Comparison of ENCODE assay signal across 8 mouse cellular contexts in the genomic region with DNA sequence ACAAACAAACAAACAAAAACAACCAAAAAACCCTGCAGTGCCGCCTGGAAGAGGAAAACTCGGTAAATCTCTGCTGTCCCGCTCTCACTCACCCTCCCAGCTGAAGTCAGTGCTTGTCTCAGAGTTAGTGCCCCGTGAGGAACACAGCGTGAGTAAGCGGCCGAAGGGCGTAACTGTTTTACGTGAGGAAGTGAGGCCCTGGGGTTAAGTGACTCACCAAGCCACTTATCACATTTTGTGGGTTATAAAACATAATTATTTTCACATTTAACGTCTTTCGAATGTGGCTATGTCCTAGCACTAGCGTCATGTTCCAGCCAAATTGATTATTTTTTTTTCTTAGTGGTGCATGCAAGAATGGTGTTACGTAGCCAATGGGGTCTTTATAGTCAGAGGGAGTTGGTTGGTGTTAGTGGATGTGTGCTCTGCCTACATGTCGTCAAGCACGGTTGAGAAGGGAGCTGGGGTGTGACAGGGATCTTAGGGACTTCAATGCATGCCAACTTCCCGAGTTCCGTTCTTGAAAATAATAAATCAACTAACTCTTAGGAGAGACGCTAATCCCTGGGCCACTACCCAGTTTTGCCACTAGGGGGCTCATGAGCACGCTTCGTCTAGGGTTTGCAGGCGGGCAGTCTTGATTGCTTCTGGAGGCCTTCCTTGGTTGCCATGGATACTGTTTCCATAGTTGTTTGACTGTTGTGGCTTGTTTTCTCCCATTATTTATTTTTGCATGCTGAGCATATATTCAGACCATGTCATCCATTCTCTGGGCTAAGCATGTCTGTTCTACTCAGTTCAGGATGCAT. TPM values are rescaled to one million over a fixed set of nuclear protein-coding genes. Genes with fewer than 3 reads are reported as not detected.
A peak's percentile ranks its signal among the peaks of the same experiment; 100 is the strongest.
DNase-seq lines count a peak whose midpoint lies in the region; ATAC-seq and TF ChIP-seq lines count a peak whose summit lies in the region.

No protein-coding gene starts in this region.

- WGBS in heart, embryonic 11.5 days (ENCODE audit: insufficient replicate concordance), result 49% methylated on average over 21 of the region's 21 CpGs
- WGBS in intestine, embryonic 16.5 days, result 37% methylated on average over 21 of the region's 21 CpGs
- 53% methylated on average over 21 of the region's 21 CpGs for WGBS in midbrain, embryonic 14.5 days
- 11% methylated on average over 21 of the region's 21 CpGs for WGBS in small intestine, adult 2 months

- H3K9me3 ChIP-seq in heart, embryonic 11.5 days (replicated peaks; ENCODE audit: control insufficient read depth, low read length), result 0 out of 2 replicates have a peak, but pooled peaks cover 3% of the 10 kb centered on the region
- H3K9me3 ChIP-seq in intestine, embryonic 16.5 days (ENCODE audit: control insufficient read depth, low read length), result 0 out of 2 replicates have a peak, but pooled peaks cover 3% of the 10 kb centered on the region
- no peaks in the 10 kb centered on the region for H3K9me3 ChIP-seq in midbrain, embryonic 14.5 days (ENCODE audit: control insufficient read depth, low read length)

- no peak overlapping the region for H3K9ac ChIP-seq in heart, embryonic 11.5 days (ENCODE audit: low read depth, low read length)
- no peak overlapping the region for H3K9ac ChIP-seq in intestine, embryonic 16.5 days (ENCODE audit: low read depth, low read length)
- no peak overlapping the region for H3K9ac ChIP-seq in midbrain, embryonic 14.5 days (replicated peaks; ENCODE audit: low read length)

- H3K4me3 ChIP-seq in heart, embryonic 11.5 days (ENCODE audit: low read depth, low read length), result no peak overlapping the region
- peak overlapping the region; percentile 52 for H3K4me3 ChIP-seq in gastrocnemius, adult 2 months
- no peak overlapping the region; the same call in 1 of the 2 replicates for H3K4me3 ChIP-seq in intestine, embryonic 16.5 days (ENCODE audit: low read length)
- H3K4me3 ChIP-seq in midbrain, embryonic 14.5 days (replicated peaks; ENCODE audit: low read depth, low read length), result no peak overlapping the region
- H3K4me3 ChIP-seq in small intestine, adult 2 months (ENCODE audit: low read depth, low read length), result no peak overlapping the region; the same call in 1 of the 2 replicates

- intact Hi-C loops in gastrocnemius, adult 2 months (cut with DNase I), result loop anchor here (5.0 kb wide), 1 partner anchor 147 kb away; no protein-coding TSS in a partner anchor
- intact Hi-C loops in left cerebral cortex, postnatal 25 days (cut with DNase I), result loop anchor here (1.0 to 2.0 kb wide), 2 partner anchors 45 to 76 kb away; a partner anchor contains a TSS

- no peak overlapping the region for H3K27ac ChIP-seq in heart, embryonic 11.5 days (ENCODE audit: low read depth, low read length)
- H3K27ac ChIP-seq in gastrocnemius, adult 2 months, result peak overlapping the region; percentile 61
- H3K27ac ChIP-seq in intestine, embryonic 16.5 days (ENCODE audit: low read length), result peak overlapping the region; percentile 75
- H3K27ac ChIP-seq in midbrain, embryonic 14.5 days (replicated peaks; ENCODE audit: low read depth, low read length), result 0 out of 2 replicates have a peak overlapping the region, but pooled peaks have one; percentile 52
- no peak overlapping the region for H3K27ac ChIP-seq in small intestine, adult 2 months (ENCODE audit: insufficient read depth, low read depth, low read length)

- no peaks in the 10 kb centered on the region for H3K36me3 ChIP-seq in heart, embryonic 11.5 days (ENCODE audit: control insufficient read depth, insufficient read depth, low read length)
- no peaks in the 10 kb centered on the region for H3K36me3 ChIP-seq in intestine, embryonic 16.5 days (ENCODE audit: control insufficient read depth, insufficient read depth, low read length)
- H3K36me3 ChIP-seq in midbrain, embryonic 14.5 days (ENCODE audit: control insufficient read depth, insufficient read depth, low read length), result no peaks in the 10 kb centered on the region
- no peaks in the 10 kb centered on the region for H3K36me3 ChIP-seq in small intestine, adult 2 months (ENCODE audit: control insufficient read depth, insufficient read depth, low read length)

- no peaks in the 10 kb centered on the region for H3K27me3 ChIP-seq in heart, embryonic 11.5 days (ENCODE audit: control insufficient read depth, insufficient read depth, low read length)
- H3K27me3 ChIP-seq in intestine, embryonic 16.5 days (replicated peaks; ENCODE audit: control insufficient read depth, insufficient read depth, low read length), result no peaks in the 10 kb centered on the region
- H3K27me3 ChIP-seq in midbrain, embryonic 14.5 days (ENCODE audit: control insufficient read depth, insufficient read depth, low read length), result no peaks in the 10 kb centered on the region
- peaks cover 2% of the 10 kb centered on the region; the same call in 1 of the 2 replicates for H3K27me3 ChIP-seq in small intestine, adult 2 months (ENCODE audit: control insufficient read depth, insufficient read depth, low read length)

- H3K4me1 ChIP-seq in heart, embryonic 11.5 days (ENCODE audit: control insufficient read depth, insufficient read depth, low read length), result no peaks in the 10 kb centered on the region
- H3K4me1 ChIP-seq in intestine, embryonic 16.5 days (ENCODE audit: control insufficient read depth, insufficient read depth, low read length), result no peaks in the 10 kb centered on the region
- H3K4me1 ChIP-seq in midbrain, embryonic 14.5 days (ENCODE audit: control insufficient read depth, insufficient read depth, low read length), result no peaks in the 10 kb centered on the region
- 0 out of 2 replicates have a peak, but pooled peaks cover 4% of the 10 kb centered on the region for H3K4me1 ChIP-seq in small intestine, adult 2 months (ENCODE audit: control insufficient read depth, insufficient read depth, insufficient read length, low read length)

- peak; percentile 93 for DNase-seq in heart, adult 11 months
- DNase-seq in gastrocnemius, adult 2 months, result peak; percentile 77
- peak; percentile 80 to 83 for DNase-seq in left cerebral cortex, postnatal 25 days (ENCODE audit: low spot score in 2 of 2)
- DNase-seq in midbrain, embryonic 14.5 days, result peak; percentile 93

- no peak for ATAC-seq in heart, embryonic 11.5 days (replicated peaks; ENCODE audit: insufficient number of reproducible peaks, low FRiP score, low TSS enrichment)
- peak; percentile 84 for ATAC-seq in common myeloid progenitor, adult 5-6 weeks (replicated peaks; ENCODE audit: low read depth, poor library complexity, severe bottlenecking)
- ATAC-seq in intestine, embryonic 16.5 days, result peak; percentile 93
- ATAC-seq in midbrain, embryonic 14.5 days (ENCODE audit: low FRiP score, low TSS enrichment), result peak; percentile 60

- TF ChIP-seq CTCF in gastrocnemius, adult 2 months (IDR thresholded peaks at IDR 0.05), result peak; percentile 92
- peak; percentile 93 for TF ChIP-seq CTCF in small intestine, adult 2 months (IDR thresholded peaks at IDR 0.05; ENCODE audit: extremely low read depth, insufficient read length, insufficient replicate concordance, low read depth, low read length)

- no peak overlapping the region for H3K4me2 ChIP-seq in heart, embryonic 11.5 days
- peak overlapping the region; percentile 45 for H3K4me2 ChIP-seq in intestine, embryonic 16.5 days (ENCODE audit: low read depth, low read length)
- no peak overlapping the region for H3K4me2 ChIP-seq in midbrain, embryonic 14.5 days (ENCODE audit: low read length)

- TF ChIP-seq POLR2A in small intestine, adult 2 months (IDR thresholded peaks at IDR 0.05; ENCODE audit: low read depth, low read length), result no peak

RNA-seq across cellular contexts. Expression of a gene that starts 10.7 kb away (rescaled TPM):
- not detected in 2 replicates for polyA plus RNA-seq in heart, embryonic 11.5 days (2014; fragmentation: Nextera tagmentation; extraction: Ambion mirVana)
- total RNA-seq in common myeloid progenitor, adult 5-6 weeks (2017), result not detected in 2 replicates
- total RNA-seq in gastrocnemius, adult 2 months (2021), result not detected
- polyA plus RNA-seq in intestine, embryonic 16.5 days (2015; fragmentation: Nextera tagmentation; extraction: Ambion mirVana), result 1.2 and 3.3 TPM in 2 replicates
- not detected for total RNA-seq in left cerebral cortex, postnatal 25 days (2021)
- polyA plus RNA-seq in midbrain, embryonic 14.5 days (2014; fragmentation: Nextera tagmentation; extraction: Ambion mirVana), result not detected in 2 replicates
- polyA plus RNA-seq in small intestine, adult 2 months (2012; rRNA removed), result not detected in 2 replicates

RNA-seq across cellular contexts. Expression of a gene that starts 23.4 kb away (rescaled TPM):
- polyA plus RNA-seq in heart, embryonic 11.5 days (2014; fragmentation: Nextera tagmentation; extraction: Ambion mirVana), result not detected in 2 replicates
- not detected in 2 replicates for total RNA-seq in common myeloid progenitor, adult 5-6 weeks (2017)
- not detected for total RNA-seq in gastrocnemius, adult 2 months (2021)
- not detected in 2 replicates for polyA plus RNA-seq in intestine, embryonic 16.5 days (2015; fragmentation: Nextera tagmentation; extraction: Ambion mirVana)
- total RNA-seq in left cerebral cortex, postnatal 25 days (2021), result not detected
- polyA plus RNA-seq in midbrain, embryonic 14.5 days (2014; fragmentation: Nextera tagmentation; extraction: Ambion mirVana), result not detected in 2 replicates
- not detected in 2 replicates for polyA plus RNA-seq in small intestine, adult 2 months (2012; rRNA removed)

RNA-seq across cellular contexts. Expression of a gene that starts 35.8 kb away (rescaled TPM):
- polyA plus RNA-seq in heart, embryonic 11.5 days (2014; fragmentation: Nextera tagmentation; extraction: Ambion mirVana), result not detected in 2 replicates
- not detected in 2 replicates for total RNA-seq in common myeloid progenitor, adult 5-6 weeks (2017)
- total RNA-seq in gastrocnemius, adult 2 months (2021), result not detected
- not detected in 2 replicates for polyA plus RNA-seq in intestine, embryonic 16.5 days (2015; fragmentation: Nextera tagmentation; extraction: Ambion mirVana)
- not detected for total RNA-seq in left cerebral cortex, postnatal 25 days (2021)
- not detected in 2 replicates for polyA plus RNA-seq in midbrain, embryonic 14.5 days (2014; fragmentation: Nextera tagmentation; extraction: Ambion mirVana)
- polyA plus RNA-seq in small intestine, adult 2 months (2012; rRNA removed), result not detected in 2 replicates

RNA-seq across cellular contexts. Expression of a gene that starts 38.7 kb away (rescaled TPM):
- polyA plus RNA-seq in heart, embryonic 11.5 days (2014; fragmentation: Nextera tagmentation; extraction: Ambion mirVana), result 0.40 and 0.83 TPM in 2 replicates
- total RNA-seq in common myeloid progenitor, adult 5-6 weeks (2017), result not detected in 2 replicates
- total RNA-seq in gastrocnemius, adult 2 months (2021), result not detected
- polyA plus RNA-seq in intestine, embryonic 16.5 days (2015; fragmentation: Nextera tagmentation; extraction: Ambion mirVana), result 0.10 TPM in 2 replicates
- 1 to 10 TPM; 1.1 to 1.3 TPM for total RNA-seq in left cerebral cortex, postnatal 25 days (2021)
- polyA plus RNA-seq in midbrain, embryonic 14.5 days (2014; fragmentation: Nextera tagmentation; extraction: Ambion mirVana), result 0.11 TPM in 1 of 2 replicates, not detected in the other
- polyA plus RNA-seq in small intestine, adult 2 months (2012; rRNA removed), result 0.08 and 0.39 TPM in 2 replicates

RNA-seq across cellular contexts. Expression of a gene that starts 52.9 kb away (rescaled TPM):
- polyA plus RNA-seq in heart, embryonic 11.5 days (2014; fragmentation: Nextera tagmentation; extraction: Ambion mirVana), result 0.29 and 0.62 TPM in 2 replicates
- not detected in 2 replicates for total RNA-seq in common myeloid progenitor, adult 5-6 weeks (2017)
- not detected for total RNA-seq in gastrocnemius, adult 2 months (2021)
- polyA plus RNA-seq in intestine, embryonic 16.5 days (2015; fragmentation: Nextera tagmentation; extraction: Ambion mirVana), result 0.20 and 0.21 TPM in 2 replicates
- total RNA-seq in left cerebral cortex, postnatal 25 days (2021), result not detected
- not detected in 2 replicates for polyA plus RNA-seq in midbrain, embryonic 14.5 days (2014; fragmentation: Nextera tagmentation; extraction: Ambion mirVana)
- 0.23 and 85.7 TPM in 2 replicates for polyA plus RNA-seq in small intestine, adult 2 months (2012; rRNA removed)

Comparison
In these comparisons a context has a peak if more than half of its experiments do, and no peak if none do; other contexts are left out.
1. H3K27ac ChIP-seq: peak in gastrocnemius, adult 2 months (single experiment), intestine, embryonic 16.5 days (single experiment) and midbrain, embryonic 14.5 days (single experiment); none in heart, embryonic 11.5 days (single experiment) and small intestine, adult 2 months (single experiment).
2. Peak in every context shown above with its lines, with median percentiles within 50 percentile points of each other: DNase-seq.